Mouse (Mus musculus): ENCODE measurements around the gene Irgm2.
"Not testable (repeated sequence)": the region's sequence is repeated elsewhere in the genome, so short reads cannot be mapped to it uniquely, and the experiment has no call there.

Irgm2 gene

DNA sequence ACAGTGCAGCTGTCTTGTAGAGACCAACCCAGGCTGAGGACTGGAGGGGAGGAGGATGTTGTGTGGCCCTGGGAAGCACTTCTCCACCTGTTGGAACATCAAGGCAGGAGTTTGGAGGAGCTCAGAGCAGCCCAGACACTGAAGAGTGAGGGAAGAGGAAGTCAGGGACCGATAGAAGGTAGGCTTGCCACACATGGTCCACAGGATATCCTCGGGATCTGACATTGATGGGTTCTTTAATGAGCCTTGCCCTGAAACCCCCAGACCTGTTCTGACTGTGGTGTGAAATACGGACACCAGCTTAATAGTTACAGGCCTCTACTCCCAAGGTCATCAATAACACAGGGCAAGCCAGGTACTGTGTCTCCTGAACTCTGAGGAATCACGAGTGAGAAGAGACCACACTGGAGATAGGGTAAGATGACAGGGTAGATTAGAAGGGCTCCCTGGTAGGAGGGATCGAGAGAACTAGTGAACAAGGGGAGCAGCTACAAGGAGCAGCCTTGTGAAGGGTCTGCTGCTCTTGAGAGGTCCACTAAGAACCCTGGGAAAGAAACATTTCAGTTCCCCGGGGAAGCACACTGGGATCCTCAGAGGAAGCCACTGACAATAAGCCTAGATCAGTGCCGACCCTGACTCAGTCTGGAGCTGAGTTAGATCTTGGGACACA lies 14.4 kb downstream of the Irgm2 start:
- DNase-seq: no peak

DNA sequence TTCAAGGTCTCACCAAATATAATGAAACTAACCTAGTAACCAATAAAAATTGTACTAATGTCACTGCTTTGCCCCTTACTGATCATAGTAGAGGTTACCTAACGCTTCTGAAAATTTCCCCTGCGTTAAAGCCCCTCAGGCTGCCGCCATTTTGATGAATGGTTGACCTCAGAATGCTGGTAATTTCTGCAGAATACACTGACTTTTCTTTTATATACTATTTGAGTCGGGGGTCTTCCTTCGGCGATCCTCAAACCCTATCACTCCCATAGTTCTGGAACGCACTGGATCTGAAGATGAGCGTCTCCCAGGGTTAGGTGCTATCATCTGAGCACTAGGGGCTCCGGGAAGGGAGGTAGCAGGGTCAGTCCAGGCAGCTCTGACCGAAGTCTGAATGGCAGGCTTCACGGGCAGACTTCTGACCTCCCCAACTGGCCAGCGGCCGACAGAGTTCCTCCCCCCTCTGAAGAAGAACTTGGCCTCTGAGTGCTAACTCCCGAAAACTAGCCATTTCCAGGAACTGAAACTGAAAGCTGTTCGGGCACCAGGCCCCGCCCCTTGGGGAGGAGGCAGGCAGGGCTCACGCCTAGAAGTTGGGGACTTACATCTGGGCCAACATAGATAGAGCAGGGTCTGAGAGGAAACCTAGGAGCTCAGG lies 15.1 kb downstream of the Irgm2 start:
- peak in 1 of 2 experiments; percentile 15 for DNase-seq

- not testable (repeated sequence) for DNase-seq
Observed at GRCm38 (mm10) chr11:58215049-58215430, 15.6 kb downstream of the Irgm2 start.

DNA sequence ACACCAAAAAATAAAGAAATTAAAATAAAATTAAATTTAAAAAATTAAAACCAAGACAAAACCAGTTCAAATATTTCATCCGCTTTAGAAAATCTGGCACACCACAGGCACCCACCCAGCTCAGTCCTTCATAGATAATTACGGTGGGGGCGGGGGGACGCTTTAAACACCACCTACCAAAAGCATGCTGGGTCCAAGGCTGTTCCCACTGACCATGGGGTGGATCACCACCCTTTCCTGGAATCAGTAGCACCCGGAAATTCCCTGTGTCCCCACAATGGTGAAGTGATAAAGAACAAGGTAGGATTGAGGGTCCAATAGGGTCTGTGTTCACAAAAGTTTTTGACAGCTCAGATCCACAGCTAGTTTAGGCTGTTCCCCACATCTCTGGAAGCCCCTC lies 16.4 kb downstream of the Irgm2 start:
- DNase-seq: no peak

GRCm38 (mm10) chr11:58216823-58217222 lies 17.4 kb downstream of the Irgm2 start:
- no peak for DNase-seq

- peak in 1 of 2 experiments; percentile 10 for DNase-seq
Observed at GRCm38 (mm10) chr11:58223751-58224150, 24.3 kb downstream of the Irgm2 start.

DNA sequence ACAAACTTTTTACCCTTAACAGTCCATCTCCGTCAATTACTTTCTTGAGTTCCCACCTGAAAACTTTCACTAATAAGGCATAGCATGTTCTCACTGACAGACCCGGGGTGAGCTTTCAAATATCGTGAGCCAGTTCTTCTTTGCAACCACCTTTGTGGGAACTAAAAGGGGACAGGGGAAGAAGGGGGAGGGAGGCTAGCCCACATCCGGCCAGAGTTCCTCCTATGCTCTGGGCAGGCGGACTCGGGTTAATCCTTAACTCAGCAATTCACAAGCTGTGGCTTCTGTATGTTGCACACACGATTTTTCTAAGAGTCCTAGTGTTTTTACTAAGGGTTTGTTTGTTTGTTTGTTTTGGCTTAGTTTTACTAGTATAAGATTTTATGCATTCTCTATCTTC lies 24.9 kb downstream of the Irgm2 start:
- DNase-seq: no peak

DNA sequence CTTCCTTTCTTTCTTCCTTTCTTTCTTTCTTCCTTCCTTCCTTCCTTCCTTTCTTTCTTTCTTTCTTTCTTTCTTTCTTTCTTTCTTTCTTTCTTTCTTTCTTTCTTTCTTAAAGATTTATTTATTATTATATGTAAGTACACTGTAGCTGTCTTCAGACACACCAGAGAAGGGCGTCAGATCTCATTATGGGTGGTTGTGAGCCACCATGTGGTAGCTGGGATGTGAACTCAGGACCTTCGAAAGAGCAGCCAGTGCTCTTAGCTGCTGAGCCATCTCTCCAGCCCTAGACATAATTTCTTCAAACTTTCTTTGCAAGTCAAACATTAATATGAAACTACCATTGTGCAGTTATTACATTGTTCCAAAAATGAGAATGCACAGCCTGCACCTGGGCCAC lies 25.5 kb downstream of the Irgm2 start:
- DNase-seq: not testable (repeated sequence)

GRCm38 (mm10) chr11:58225655-58226054 lies 26.2 kb downstream of the Irgm2 start:
- DNase-seq: peak; percentile 57 to 73

- no peak for DNase-seq
Observed at GRCm38 (mm10) chr11:58226425-58226824, 27.0 kb downstream of the Irgm2 start.

GRCm38 (mm10) chr11:58228021-58228420 lies 28.6 kb downstream of the Irgm2 start:
- DNase-seq: not testable (repeated sequence)

DNA sequence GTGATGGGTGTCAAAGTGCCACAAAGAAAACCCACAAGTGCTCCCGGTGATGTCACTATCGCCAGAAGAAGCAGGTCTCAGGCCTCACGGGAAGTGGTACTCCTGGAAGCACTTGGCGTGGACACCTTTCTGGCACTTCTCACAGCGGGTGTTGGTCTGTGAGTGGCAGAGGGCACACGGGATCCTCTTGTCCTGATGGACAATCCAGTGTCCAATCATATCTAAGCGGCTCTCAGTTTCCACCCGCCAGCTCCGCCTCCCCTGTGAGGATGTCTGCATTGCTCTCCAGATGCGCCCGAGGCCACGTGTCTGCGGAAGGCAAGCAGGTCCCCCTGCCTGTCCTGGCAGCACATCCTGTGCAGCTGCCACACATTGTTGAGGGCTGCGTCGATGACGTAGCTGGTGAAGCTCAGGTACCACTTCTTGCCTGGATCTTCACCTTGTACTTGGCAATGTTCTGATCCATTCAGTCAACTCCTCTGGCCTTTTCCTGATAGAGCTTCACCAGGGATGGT lies 31.0 kb downstream of the Irgm2 start:
- no peak for DNase-seq

GRCm38 (mm10) chr11:58231156-58231555 lies 31.7 kb downstream of the Irgm2 start:
- DNase-seq: no peak

DNA sequence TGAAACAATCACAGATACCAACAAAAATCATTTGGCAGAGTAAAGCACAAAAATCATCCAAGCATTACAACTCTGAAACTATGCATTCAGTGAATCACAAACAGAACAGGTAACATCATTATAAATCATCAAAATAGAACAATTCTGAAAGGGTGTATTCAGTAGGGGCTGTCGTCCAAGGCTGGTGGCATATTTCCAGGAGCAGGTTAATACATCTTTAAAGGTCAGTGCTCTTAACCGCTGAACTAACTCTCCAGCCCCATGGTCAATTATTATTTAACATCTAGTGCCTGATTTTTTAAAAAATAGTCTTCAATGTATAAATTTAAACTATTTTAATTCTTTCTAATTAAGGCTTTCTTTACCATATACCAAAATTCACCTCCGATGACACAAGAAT lies 35.1 kb downstream of the Irgm2 start:
- not testable (repeated sequence) for DNase-seq

DNA sequence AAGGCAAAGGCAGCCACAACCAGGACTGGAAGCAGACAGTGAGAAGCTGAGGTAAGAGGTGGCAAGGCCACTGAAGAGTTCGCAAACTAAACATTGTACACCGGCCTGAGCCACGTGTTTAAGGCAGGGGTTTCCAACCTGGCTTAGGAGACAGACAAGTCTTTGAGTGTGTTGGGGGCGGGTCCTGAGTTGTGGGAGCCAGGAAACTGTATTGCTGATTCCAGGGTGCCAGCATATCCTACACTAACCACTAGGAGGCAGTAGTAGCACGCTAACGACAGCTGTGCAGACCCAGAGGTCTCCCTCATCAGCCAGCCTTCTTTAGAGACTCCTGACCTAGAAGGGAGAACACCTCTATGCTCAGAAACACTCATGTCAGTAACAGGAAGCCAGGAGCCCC lies 35.7 kb downstream of the Irgm2 start:
- no peak for DNase-seq

DNA sequence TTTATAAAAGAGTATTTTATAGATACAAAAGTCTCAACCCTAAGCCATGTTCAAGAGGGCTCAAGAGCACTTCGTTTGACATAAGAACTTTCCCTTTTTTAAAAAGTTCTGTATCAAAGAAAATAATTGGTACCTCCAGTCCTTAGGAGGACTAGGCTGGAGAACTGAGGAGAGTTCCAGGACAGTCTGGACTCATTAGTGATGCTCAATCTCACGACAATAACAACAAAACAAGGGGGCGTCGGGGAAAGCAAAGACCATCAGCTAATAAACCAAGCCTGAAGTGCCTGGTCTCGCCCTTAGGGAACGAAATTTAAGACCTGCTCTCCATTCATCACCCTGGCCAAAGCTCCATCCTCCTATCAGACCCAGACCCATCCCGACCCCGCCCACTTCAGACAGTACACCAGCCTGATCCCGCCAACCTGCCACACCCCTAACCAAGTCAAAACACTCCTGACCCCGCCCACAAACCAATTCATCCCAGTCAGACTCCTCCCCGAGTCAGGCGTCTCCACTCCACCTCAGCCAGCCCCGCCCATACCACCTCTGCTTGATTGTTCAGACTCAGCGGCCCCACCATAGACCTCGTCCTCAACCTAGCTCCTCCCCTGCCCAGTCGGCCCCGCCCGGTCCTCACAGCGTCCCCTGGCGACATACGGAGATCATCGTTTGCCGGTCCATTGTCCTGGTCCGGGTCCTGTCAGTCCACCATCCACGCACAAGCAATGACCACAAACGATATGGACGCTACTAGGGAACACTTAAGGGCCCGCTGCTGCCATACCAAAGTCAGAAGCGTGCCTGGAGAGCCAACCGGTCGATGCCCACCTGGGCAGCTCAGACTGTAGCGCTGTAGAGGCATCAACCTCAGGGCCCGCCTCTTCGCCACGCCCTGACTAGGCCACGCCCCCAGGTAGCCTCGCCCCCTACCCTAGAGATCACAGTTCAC lies 39.7 kb downstream of the Irgm2 start:
- DNase-seq: no peak

DNA sequence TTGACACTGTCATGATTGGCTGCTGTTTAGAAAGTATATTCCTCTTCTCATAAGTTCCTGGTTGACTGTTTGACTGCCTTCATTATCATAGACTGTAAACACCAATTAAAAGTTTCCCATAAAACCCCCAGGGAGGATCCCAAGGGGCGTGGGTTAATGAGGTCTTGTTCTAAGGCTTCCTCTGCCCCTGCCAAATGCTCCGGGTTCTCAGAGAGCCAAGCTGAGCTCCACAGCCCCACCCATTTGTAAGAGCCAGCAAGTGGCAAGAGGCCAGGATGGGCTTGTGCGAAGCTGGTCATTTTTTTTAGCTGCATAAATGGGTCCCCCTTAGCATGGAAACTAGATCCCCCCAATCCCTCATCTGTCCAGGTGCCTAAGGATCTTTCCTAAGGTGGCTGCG lies 47.9 kb downstream of the Irgm2 start:
- no peak for DNase-seq

- DNase-seq: no peak
Observed at GRCm38 (mm10) chr11:58249203-58249981, 50.0 kb downstream of the Irgm2 start.

GRCm38 (mm10) chr11:58250550-58250949 lies 51.1 kb downstream of the Irgm2 start:
- no peak for DNase-seq

- no peak for DNase-seq
Observed at GRCm38 (mm10) chr11:58254411-58254810, 55.0 kb downstream of the Irgm2 start.

GRCm38 (mm10) chr11:58257816-58258215 lies 58.4 kb downstream of the Irgm2 start:
- no peak for DNase-seq

GRCm38 (mm10) chr11:58260156-58260555 lies 60.7 kb downstream of the Irgm2 start:
- DNase-seq: no peak

DNA sequence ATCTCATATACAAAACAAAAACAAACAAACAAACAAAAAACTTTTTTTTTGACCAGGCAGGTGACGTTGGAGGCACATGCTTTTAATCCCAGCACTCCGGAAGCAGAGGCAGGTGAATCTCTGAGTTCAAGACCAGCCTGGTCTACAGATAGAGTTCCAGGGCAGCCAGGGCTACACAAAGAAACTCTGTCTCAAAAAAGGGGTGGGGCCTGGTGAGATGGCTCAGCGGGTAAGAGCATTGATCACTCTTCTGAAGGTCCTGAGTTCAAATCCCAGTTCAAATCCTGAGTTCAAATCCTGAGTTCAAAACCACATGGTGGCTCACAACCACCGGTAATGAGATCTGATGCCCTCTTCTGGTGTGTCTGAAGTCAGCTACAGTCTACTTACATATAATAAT lies 62.4 kb downstream of the Irgm2 start:
- no peak for DNase-seq

Measured in cerebellum, adult 18-20 months (tissue).